9 mouse cellular contexts compared by ENCODE assay signal in the genomic region with DNA sequence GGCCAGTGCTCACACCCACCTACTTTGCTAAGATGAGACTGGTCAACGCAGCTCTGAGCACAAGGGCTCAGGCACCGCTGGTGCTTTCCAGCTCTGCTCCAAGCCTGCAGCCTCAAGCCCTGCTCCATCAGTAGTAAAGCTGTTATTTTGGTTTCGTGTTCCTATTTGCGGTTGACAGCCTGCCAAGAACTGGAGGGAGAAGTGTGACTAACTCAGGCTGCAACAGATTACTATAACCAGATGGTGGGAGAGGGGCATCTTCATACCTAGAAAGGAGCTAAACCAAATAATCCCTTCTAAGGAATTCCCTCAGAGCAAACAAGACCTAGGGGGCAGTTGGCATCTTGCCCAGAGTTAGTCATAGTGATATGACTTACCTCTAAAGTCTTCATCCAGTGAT.
DNase-seq lines count a peak whose midpoint lies in the region; ATAC-seq and TF ChIP-seq lines count a peak whose summit lies in the region.
"Had no signal": no experiment of that assay in that cellular context is flagged by ENCODE, and none has a peak within 500 bp of the region (broad histone marks: within the 10 kb centered on the region; RNA-seq: fewer than 3 reads in every experiment).

No protein-coding gene starts in this region.

- H3K27ac ChIP-seq in forebrain, postnatal 0 days (ENCODE audit: low read depth, low read length) = peak overlapping the region; percentile 91
- peak overlapping the region; percentile 81 for H3K27ac ChIP-seq in heart, postnatal 0 days (ENCODE audit: low read depth)
- peak overlapping the region; percentile 72; the same call in 1 of the 2 replicates for H3K27ac ChIP-seq in layer of hippocampus, adult 2 months

- no peak overlapping the region for H3K4me3 ChIP-seq in C2C12 (ENCODE audit: insufficient read depth, poor library complexity, severe bottlenecking)
- H3K4me3 ChIP-seq in forebrain, postnatal 0 days (ENCODE audit: low read depth, low read length) = no peak overlapping the region
- peak overlapping the region; percentile 10; the same call in 1 of the 2 replicates for H3K4me3 ChIP-seq in heart, postnatal 0 days (ENCODE audit: low read depth, low read length)
- no peak overlapping the region; the same call in 1 of the 2 replicates for H3K4me3 ChIP-seq in layer of hippocampus, adult 2 months
- H3K4me3 ChIP-seq: megakaryocyte, embryonic 14.5 days had no signal

- H3K27me3 ChIP-seq in C2C12 (ENCODE audit: control insufficient read depth, insufficient read depth, insufficient read length) = peaks cover 11% of the 10 kb centered on the region
- no peaks in the 10 kb centered on the region for H3K27me3 ChIP-seq in forebrain, postnatal 0 days (ENCODE audit: insufficient read depth, low read length)
- H3K27me3 ChIP-seq in heart, postnatal 0 days (ENCODE audit: control insufficient read depth, insufficient read depth, low read length) = no peaks in the 10 kb centered on the region

- no peak overlapping the region for H3ac ChIP-seq in C2C12 (ENCODE audit: control insufficient read depth, insufficient read length, low read depth)

- peak; percentile 79 for ATAC-seq in forebrain, postnatal 0 days
- ATAC-seq in heart, postnatal 0 days (ENCODE audit: insufficient read depth, low read depth) = peak; percentile 77

- H3K79me2 ChIP-seq in C2C12 (ENCODE audit: control insufficient read depth, insufficient read depth) = no peaks in the 10 kb centered on the region

- no peaks in the 10 kb centered on the region for H3K9me3 ChIP-seq in forebrain, postnatal 0 days (ENCODE audit: low read length)
- H3K9me3 ChIP-seq in heart, postnatal 0 days (replicated peaks; ENCODE audit: control insufficient read depth, low read length) = no peaks in the 10 kb centered on the region
- H3K9me3 ChIP-seq: megakaryocyte, embryonic 14.5 days had no signal

- peak overlapping the region; percentile 32 for H3K4me2 ChIP-seq in forebrain, postnatal 0 days (ENCODE audit: low read depth)
- H3K4me2 ChIP-seq in heart, postnatal 0 days (ENCODE audit: low read depth, low read length) = peak overlapping the region; percentile 51

- DNase-seq in adrenal gland, postnatal 25 days = peak; percentile 42
- peak; percentile 89 for DNase-seq in forebrain, postnatal 0 days
- DNase-seq in heart, postnatal 0 days (ENCODE audit: low spot score) = peak; percentile 87
- peak; percentile 79 to 90 for DNase-seq in layer of hippocampus, adult 2 months (ENCODE audit: low spot score in 2 of 2)
- peak; percentile 31 for DNase-seq in lung, postnatal 25 days (ENCODE audit: low spot score)
- peak; percentile 49 for DNase-seq in urinary bladder, postnatal 25 days (ENCODE audit: low spot score)
- DNase-seq in B cell, adult 2 months = no peak

- no peak for TF ChIP-seq EP300 in heart, postnatal 0 days (IDR thresholded peaks at IDR 0.05; ENCODE audit: low read depth)

- no peak overlapping the region for H3K9ac ChIP-seq in forebrain, postnatal 0 days
- H3K9ac ChIP-seq in heart, postnatal 0 days (replicated peaks; ENCODE audit: low read depth, low read length) = no peak overlapping the region

- no peak for TF ChIP-seq CTCF in C2C12 (IDR thresholded peaks at IDR 0.05; ENCODE audit: control insufficient read depth, insufficient read depth, insufficient read length)
- TF ChIP-seq CTCF in forebrain, postnatal 0 days (IDR thresholded peaks at IDR 0.05; ENCODE audit: low read depth) = no peak
- no peak for TF ChIP-seq CTCF in heart, postnatal 0 days (IDR thresholded peaks at IDR 0.05; ENCODE audit: low read depth)
- no peak for TF ChIP-seq CTCF in layer of hippocampus, adult 2 months (conservative IDR thresholded peaks at IDR 0.05)

- H3K36me3 ChIP-seq in C2C12 (ENCODE audit: control insufficient read depth, insufficient read depth) = no peaks in the 10 kb centered on the region
- H3K36me3 ChIP-seq in forebrain, postnatal 0 days (ENCODE audit: insufficient read depth) = no peaks in the 10 kb centered on the region
- no peaks in the 10 kb centered on the region for H3K36me3 ChIP-seq in heart, postnatal 0 days (replicated peaks; ENCODE audit: control insufficient read depth, insufficient read depth, low read length)

- peaks cover 22% of the 10 kb centered on the region for H3K4me1 ChIP-seq in forebrain, postnatal 0 days (ENCODE audit: insufficient read depth)
- peaks cover 25% of the 10 kb centered on the region for H3K4me1 ChIP-seq in heart, postnatal 0 days (ENCODE audit: control insufficient read depth, insufficient read depth)
- H3K4me1 ChIP-seq: megakaryocyte, embryonic 14.5 days had no signal

- no peaks in the 10 kb centered on the region for H3K79me3 ChIP-seq in C2C12 (ENCODE audit: low read depth)

- WGBS in forebrain, postnatal 0 days = 29% methylated on average over 4 of the region's 4 CpGs
- 6% methylated on average over 4 of the region's 4 CpGs for WGBS in heart, postnatal 0 days

TF ChIP-seq in C2C12, 6 proteins besides CTCF, POLR2A, EP300 and RAD21:
- TF ChIP-seq FOSL1 (IDR thresholded peaks at IDR 0.05; ENCODE audit: insufficient read depth, low read length, poor library complexity, severe bottlenecking) (no peak), MYOD1 (IDR thresholded peaks at IDR 0.05; ENCODE audit: control insufficient read depth, insufficient read length, low read depth) (no peak), MAX (IDR thresholded peaks at IDR 0.05) (peak; percentile 26), USF1 (IDR thresholded peaks at IDR 0.05; ENCODE audit: low read depth) (no peak)
TF ChIP-seq in C2C12: peak in this region for 1.

Comparison
In these comparisons a context has a peak if more than half of its experiments do, and no peak if none do; other contexts are left out.
1. DNase-seq: peak in adrenal gland, postnatal 25 days (single experiment), forebrain, postnatal 0 days (single experiment), heart, postnatal 0 days (single experiment), layer of hippocampus, adult 2 months (2 of 2), lung, postnatal 25 days (single experiment) and urinary bladder, postnatal 25 days (single experiment); none in B cell, adult 2 months (0 of 2).
2. Peak in every context shown above with its lines, with median percentiles within 50 percentile points of each other: H3K27ac ChIP-seq.